Mouse (Mus musculus) liver, postnatal 0 days (tissue): ENCODE measurements at regions not wholly inside any gene's neighbourhood (a gene's known extent, or its start where the extent isn't known, plus 50 kb on each side); places are given as distances from the start of the nearest gene placed in this dataset.

ENCODE experiments used
- CTCF ChIP-seq: sonication (generic); IDR thresholded peaks from 2 replicates; pipeline ENCODE4 v1.5.1; 2016; ENCODE audit warnings: antibody characterized with exemption, low read depth
- EP300 ChIP-seq: IDR thresholded peaks from 2 replicates; pipeline ENCODE4 v1.6.1; 2016; ENCODE audit warnings: antibody characterized with exemption, low read depth, mild to moderate bottlenecking

- TF ChIP-seq EP300 (no peak), CTCF (no peak)
Observed at GRCm38 (mm10) chr6:67114753-67115152, 77.5 kb upstream of the Gadd45a start.
